Mouse (Mus musculus): ENCODE data around the gene Lhb.

DNA sequence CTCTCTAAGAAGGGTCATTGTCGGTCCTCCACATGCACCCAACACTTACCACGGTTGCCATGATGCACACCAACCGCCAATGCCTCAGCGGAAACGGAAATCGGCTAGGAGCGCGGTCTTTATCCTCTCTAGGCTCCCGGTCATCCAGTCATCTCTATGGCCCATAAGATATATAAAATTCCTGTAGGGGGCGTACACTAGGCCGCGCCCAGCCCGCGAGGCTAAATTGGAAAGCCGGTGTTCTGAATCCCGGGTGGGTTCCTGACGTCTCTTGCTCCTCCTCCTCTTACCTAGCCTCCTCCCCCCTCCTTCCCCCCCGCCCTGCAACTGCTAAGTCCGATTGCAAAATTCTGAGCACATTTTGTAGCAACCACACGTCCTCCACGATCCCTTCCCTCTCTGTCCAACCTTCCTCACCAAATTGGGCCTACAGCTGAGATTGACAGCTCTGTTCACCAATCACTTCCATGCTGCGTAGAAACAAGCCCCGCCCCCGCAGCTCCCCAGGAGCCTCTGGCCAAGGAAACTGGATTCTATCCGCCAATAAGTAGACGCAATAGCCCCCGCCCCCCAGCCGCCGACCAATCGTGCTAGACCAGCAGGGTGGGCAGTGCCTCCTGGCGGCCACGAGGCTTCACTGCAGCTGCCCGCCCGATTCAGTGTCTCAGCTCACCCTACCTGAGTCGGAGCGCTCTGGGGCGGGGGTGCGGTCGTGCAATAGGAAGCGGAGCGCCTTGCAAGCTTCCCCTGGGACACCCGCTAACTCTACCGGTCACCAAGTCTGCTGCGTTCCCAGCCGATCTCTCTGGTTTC lies 13.8 kb downstream of the Lhb start, which contains the start of gene Gys1:
- TF ChIP-seq CTCF (IDR thresholded peaks at IDR 0.05; ENCODE audit: control insufficient read depth, insufficient read depth, low read length), result peak; percentile 96
- TF ChIP-seq POLR2A (IDR thresholded peaks at IDR 0.05; ENCODE audit: borderline replicate concordance, control insufficient read depth, low read depth, low read length), result peak; percentile 74; the same call in 1 of the 2 replicates

Data from bone marrow, adult 2 months (tissue).